Mouse (Mus musculus) MEL (cell line): ENCODE data around the gene Kctd11. TPM values are rescaled to one million over a fixed set of nuclear protein-coding genes. Genes with fewer than 3 reads are reported as not detected.

Experiments used
- DNase-seq: peaks from one replicate; pipeline ENCODE4 v3.0.0; 2011; ENCODE audit warnings: low read depth, low spot score
- H3K27ac ChIP-seq: 2 replicates; pipeline ENCODE4 v1.5.1; 2012; ENCODE audit warnings: low read depth, mild to moderate bottlenecking, control low read depth, low read length, moderate library complexity; ENCODE audit not compliant: control insufficient read depth
- H3K27me3 ChIP-seq, 2 experiments: fragments of 150-350 bp in 1 of 2; sonication (generic) in 1 of 2; 2 replicates each; pipeline ENCODE4 v1.6.1; 2012; ENCODE audit warnings: low read length in 2 of 2, mild to moderate bottlenecking in 2 of 2, improper control_type of control experiment in 1 of 2, moderate library complexity in 1 of 2; ENCODE audit not compliant: insufficient read depth in 2 of 2, control insufficient read depth in 1 of 2
- H3K36me3 ChIP-seq, 2 experiments: 2 replicates each; pipeline ENCODE4 v1.6.1; 2012 to 2014; ENCODE audit warnings: low read length in 2 of 2, improper control_type of control experiment in 1 of 2, inconsistent platforms in 1 of 2, mild to moderate bottlenecking in 1 of 2; ENCODE audit not compliant: insufficient read depth in 2 of 2, control insufficient read depth in 1 of 2
- H3K4me1 ChIP-seq, 2 experiments: fragments of 150-350 bp in 1 of 2; sonication (generic) in 1 of 2; 2 replicates each; pipeline ENCODE4 v1.6.1; 2012; ENCODE audit warnings: low read length in 2 of 2, improper control_type of control experiment in 1 of 2, mild to moderate bottlenecking in 1 of 2; ENCODE audit not compliant: insufficient read depth in 2 of 2, control insufficient read depth in 1 of 2
- H3K4me3 ChIP-seq, 2 experiments: fragments of 150-350 bp in 1 of 2; sonication (generic) in 1 of 2; 2 replicates each; pipeline ENCODE4 v1.5.1; 2012; ENCODE audit warnings: low read depth in 2 of 2, low read length in 2 of 2, mild to moderate bottlenecking in 2 of 2, moderate library complexity in 2 of 2, control low read depth in 1 of 2, improper control_type of control experiment in 1 of 2; ENCODE audit not compliant: control insufficient read depth in 1 of 2, insufficient read depth in 1 of 2
- H3K79me2 ChIP-seq: 2 replicates; pipeline ENCODE4 v1.6.1; 2012; ENCODE audit warnings: mild to moderate bottlenecking, low read length, moderate library complexity; ENCODE audit not compliant: control insufficient read depth, poor library complexity, insufficient read depth
- H3K9ac ChIP-seq: 2 replicates; pipeline ENCODE4 v1.6.1; 2012; ENCODE audit warnings: low read depth, mild to moderate bottlenecking, control low read depth, low read length, moderate library complexity; ENCODE audit not compliant: control insufficient read depth, poor library complexity, severe bottlenecking
- H3K9me3 ChIP-seq: fragments of 150-350 bp; sonication (generic); replicated peaks from 2 replicates; pipeline ENCODE4 v1.6.1; 2012; ENCODE audit warnings: mild to moderate bottlenecking, low read length, improper control_type of control experiment, moderate library complexity; ENCODE audit not compliant: insufficient read depth
- CTCF ChIP-seq, 3 experiments: IDR thresholded peaks in 2 of 3; conservative IDR thresholded peaks in 1 of 3; 2 replicates each; pipeline ENCODE4 v1.5.1; 2011 to 2012; ENCODE audit warnings: low read length in 3 of 3, low read depth in 2 of 3, mild to moderate bottlenecking in 2 of 3, improper control_type of control experiment in 1 of 3, inconsistent platforms in 1 of 3, mixed read lengths in 1 of 3, moderate library complexity in 1 of 3; ENCODE audit not compliant: control insufficient read depth in 1 of 3, insufficient read depth in 1 of 3, poor library complexity in 1 of 3, severe bottlenecking in 1 of 3
- E2F4 ChIP-seq: IDR thresholded peaks from 2 replicates; pipeline ENCODE4 v1.6.1; 2011; ENCODE audit warnings: low read depth, low read length, improper control_type of control experiment, borderline replicate concordance
- ETS1 ChIP-seq: IDR thresholded peaks from 2 replicates; pipeline ENCODE4 v1.6.1; 2012; ENCODE audit warnings: low read depth, mild to moderate bottlenecking, inconsistent platforms, low read length, improper control_type of control experiment, moderate library complexity
- GATA1 ChIP-seq: IDR thresholded peaks from 2 replicates; pipeline ENCODE4 v1.6.1; 2011; ENCODE audit warnings: low read depth, low read length, improper control_type of control experiment
- JUND ChIP-seq: IDR thresholded peaks from 2 replicates; pipeline ENCODE4 v1.6.1; 2011; ENCODE audit warnings: low read depth, mild to moderate bottlenecking, improper control_type of control experiment, low read length
- MAX ChIP-seq: IDR thresholded peaks from 2 replicates; pipeline ENCODE4 v1.6.1; 2011; ENCODE audit warnings: low read length, improper control_type of control experiment
- POLR2AphosphoS5 ChIP-seq: IDR thresholded peaks from 2 replicates; pipeline ENCODE4 v1.6.1; 2012; ENCODE audit warnings: low read depth, borderline replicate concordance, mild to moderate bottlenecking, inconsistent platforms, low read length, moderate library complexity, mixed read lengths
- RAD21 ChIP-seq: IDR thresholded peaks from 2 replicates; pipeline ENCODE4 v1.6.1; 2011; ENCODE audit warnings: mild to moderate bottlenecking, low read depth, low read length, improper control_type of control experiment
- RCOR1 ChIP-seq: IDR thresholded peaks from 2 replicates; pipeline ENCODE4 v1.6.1; 2012; ENCODE audit warnings: low read depth, mild to moderate bottlenecking, inconsistent platforms, low read length, improper control_type of control experiment
- SMC3 ChIP-seq: IDR thresholded peaks from 2 replicates; pipeline ENCODE4 v1.6.1; 2011; ENCODE audit warnings: low read depth, low read length, improper control_type of control experiment
- UBTF ChIP-seq: IDR thresholded peaks from 2 replicates; pipeline ENCODE4 v1.6.1; 2012; ENCODE audit warnings: low read depth, mild to moderate bottlenecking, inconsistent platforms, low read length, improper control_type of control experiment, moderate library complexity, borderline replicate concordance; ENCODE audit not compliant: insufficient read depth
- USF1 ChIP-seq: IDR thresholded peaks from 2 replicates; pipeline ENCODE4 v1.6.1; 2014; ENCODE audit warnings: low read depth, mild to moderate bottlenecking, inconsistent platforms, low read length, improper control_type of control experiment, moderate library complexity
- ZC3H11A ChIP-seq: IDR thresholded peaks from 2 replicates; pipeline ENCODE4 v1.6.1; 2012; ENCODE audit warnings: low read depth, mild to moderate bottlenecking, inconsistent platforms, low read length, improper control_type of control experiment
- ZKSCAN1 ChIP-seq: IDR thresholded peaks from 2 replicates; pipeline ENCODE4 v1.6.1; 2012; ENCODE audit warnings: low read depth, mild to moderate bottlenecking, inconsistent platforms, low read length, improper control_type of control experiment, moderate library complexity
- polyA plus RNA-seq, 2 experiments: library from polyadenylated mRNA; stranded (reverse) in 1 of 2; unstranded in 1 of 2; fragments of >175 nt in 1 of 2; fragments of >200 nt in 1 of 2; gene quantifications; 2 replicates each; pipeline versions ENCODE4 v1.2.1 to v1.2.4; 2012; ENCODE audit warnings: low replicate concordance in 2 of 2, low read depth in 1 of 2; ENCODE audit not compliant: insufficient read length in 2 of 2, insufficient read depth in 1 of 2, missing spikeins in 1 of 2
- total RNA-seq: library from RNA; depleted of rRNA; stranded (reverse); fragments of 300-350 nt; gene quantifications from 2 replicates; pipeline ENCODE4 v1.2.3, GENCODE M21; 2012

Kctd11 gene
- total and polyA plus RNA-seq, 3 experiments, result 0.19 to 0.49 TPM; not detected in 1

GRCm38 (mm10) chr11:69883066-69883465 lies 1.9 kb upstream of the Kctd11 start:
- no peaks in the 10 kb centered on the region for H3K9me3 ChIP-seq
- no peaks in the 10 kb centered on the region for H3K79me2 ChIP-seq
- no peak overlapping the region for H3K4me3 ChIP-seq
- H3K27ac ChIP-seq, result peak overlapping the region; percentile 25; the same call in 1 of the 2 replicates
- H3K27me3 ChIP-seq, result no peaks in the 10 kb centered on the region
- no peak overlapping the region for H3K9ac ChIP-seq
- peaks cover 14 to 46% of the 10 kb centered on the region in 2 experiments for H3K4me1 ChIP-seq
- peak; percentile 86 for DNase-seq
- TF ChIP-seq RCOR1 (no peak), SMC3 (peak; percentile 72), ZC3H11A (peak; percentile 48), POLR2AphosphoS5 (no peak), GATA1 (0 out of 2 replicates have a peak, but pooled peaks have one; percentile 3), RAD21 (peak; percentile 68), CTCF (IDR thresholded peaks at IDR 0.05 in 2 of 3, conservative IDR thresholded peaks at IDR 0.05 in 1 of 3; ENCODE audit: control insufficient read depth in 1 of 3, insufficient read depth in 1 of 3, low read depth in 2 of 3, low read length in 3 of 3, poor library complexity in 1 of 3, severe bottlenecking in 1 of 3) (peak; percentile 83 to 95 (median 88)), USF1 (peak; percentile 56), MAX (peak; percentile 9; the same call in 1 of the 2 replicates), JUND (no peak)
- peaks cover 0 to 28% of the 10 kb centered on the region in 2 experiments; a peak in 2 of 4 replicates for H3K36me3 ChIP-seq

- no peak overlapping the region for H3K4me3 ChIP-seq
- no peaks in the 10 kb centered on the region for H3K9me3 ChIP-seq
- H3K9ac ChIP-seq, result no peak overlapping the region
- no peak for DNase-seq
- H3K27ac ChIP-seq, result no peak overlapping the region
- H3K27me3 ChIP-seq, result no peaks in the 10 kb centered on the region
- peaks cover 14 to 55% of the 10 kb centered on the region in 2 experiments for H3K4me1 ChIP-seq
- no peaks in the 10 kb centered on the region for H3K79me2 ChIP-seq
- TF ChIP-seq ZKSCAN1, result no peak
- no peak for TF ChIP-seq ETS1
- H3K36me3 ChIP-seq, result peaks cover 0 to 35% of the 10 kb centered on the region in 2 experiments; a peak in 2 of 4 replicates
These were observed 823 bp upstream of the Kctd11 start for GRCm38 (mm10) chr11:69881787-69882670.

- no peak for DNase-seq
- Histone ChIP-seq H3K36me3 (peaks cover 0 to 39% of the 10 kb centered on the region in 2 experiments; a peak in 2 of 4 replicates), H3K27me3 (no peaks in the 10 kb centered on the region), H3K27ac (no peak overlapping the region), H3K9me3 (no peaks in the 10 kb centered on the region), H3K79me2 (no peaks in the 10 kb centered on the region), H3K9ac (no peak overlapping the region), H3K4me3 (peak overlapping the region in 1 of 2 experiments; percentile 30; a peak in 2 of 4 replicates), H3K4me1 (peaks cover 14 to 66% of the 10 kb centered on the region in 2 experiments)
- TF ChIP-seq USF1 (no peak), E2F4 (no peak), UBTF (no peak)
These were observed 727 bp downstream of the Kctd11 start for GRCm38 (mm10) chr11:69880506-69880852.
